Mouse (Mus musculus) urinary bladder, postnatal 36 days (tissue): Measurements from ENCODE around the gene Ttc25.

ENCODE experiments used
- DNase-seq, 2 experiments: peaks; one replicate each; pipeline ENCODE4 v3.0.0; 2022; ENCODE audit warnings: low spot score in 2 of 2, mixed read lengths in 1 of 2

Ttc25 gene

GRCm38 (mm10) chr11:100544832-100545745 lies at the start of gene Ttc25:
Ttc25 (plus strand) TSS chr11:100545607.
- peak; percentile 84 to 90 for DNase-seq

- no peak for DNase-seq
Observed at GRCm38 (mm10) chr11:100500241-100500640, 45.2 kb upstream of the Ttc25 start.

GRCm38 (mm10) chr11:100500651-100501050 lies 44.8 kb upstream of the Ttc25 start:
- no peak for DNase-seq

- no peak for DNase-seq
Observed at GRCm38 (mm10) chr11:100501321-100501720, 44.1 kb upstream of the Ttc25 start.

GRCm38 (mm10) chr11:100504990-100505660 lies 40.3 kb upstream of the Ttc25 start:
- DNase-seq: no peak

GRCm38 (mm10) chr11:100505997-100506396 lies 39.4 kb upstream of the Ttc25 start:
- DNase-seq: no peak

- DNase-seq: no peak
Observed at GRCm38 (mm10) chr11:100510556-100510955, 34.9 kb upstream of the Ttc25 start.

GRCm38 (mm10) chr11:100512384-100512783 lies 33.0 kb upstream of the Ttc25 start:
- no peak for DNase-seq

GRCm38 (mm10) chr11:100513716-100514115 lies 31.7 kb upstream of the Ttc25 start:
- no peak for DNase-seq

- no peak for DNase-seq
Observed at GRCm38 (mm10) chr11:100515061-100515460, 30.3 kb upstream of the Ttc25 start.

GRCm38 (mm10) chr11:100515789-100516188 lies 29.6 kb upstream of the Ttc25 start:
- no peak for DNase-seq

- no peak for DNase-seq
Observed at GRCm38 (mm10) chr11:100516291-100516690, 29.1 kb upstream of the Ttc25 start.

- DNase-seq: no peak
Observed at GRCm38 (mm10) chr11:100518188-100518591, 27.2 kb upstream of the Ttc25 start.

GRCm38 (mm10) chr11:100519188-100519587 lies 26.2 kb upstream of the Ttc25 start:
- no peak for DNase-seq

GRCm38 (mm10) chr11:100520838-100521237 lies 24.6 kb upstream of the Ttc25 start:
- DNase-seq: no peak

GRCm38 (mm10) chr11:100524358-100524757 lies 21.0 kb upstream of the Ttc25 start:
- peak in 1 of 2 experiments; percentile 28 for DNase-seq

GRCm38 (mm10) chr11:100524987-100525630 lies 20.3 kb upstream of the Ttc25 start:
- DNase-seq: no peak

- no peak for DNase-seq
Observed at GRCm38 (mm10) chr11:100526052-100526816, 19.2 kb upstream of the Ttc25 start.

- DNase-seq: peak; percentile 43 to 70
Observed at GRCm38 (mm10) chr11:100527066-100527457, 18.3 kb upstream of the Ttc25 start.

GRCm38 (mm10) chr11:100527458-100528374 lies 17.7 kb upstream of the Ttc25 start, which contains the start of gene Acly:
Acly (minus strand) TSS chr11:100528000.
- peak; percentile 92 to 98 for DNase-seq
